Mouse (Mus musculus) embryonic facial prominence, embryonic 14.5 days (tissue): ENCODE data around the gene BC048679. TPM values are rescaled to one million over a fixed set of nuclear protein-coding genes. Genes with fewer than 3 reads are reported as not detected.

Experiments used
- ATAC-seq: fragments of 200-750 bp; cut with Nextera tagmentation; 2 replicates; pipeline ENCODE4 v1.8.0; 2017; ENCODE audit warnings: low read depth, moderate number of reproducible peaks, moderate TSS enrichment
- DNase-seq: peaks from one replicate; pipeline ENCODE4 v3.0.0-alpha.2; 2015; ENCODE audit warnings: low spot score
- H3K27ac ChIP-seq: fragments of 300-500 bp; sonication (generic); replicated peaks from 2 replicates; pipeline ENCODE4 v1.5.1; 2014; ENCODE audit warnings: low read depth, mild to moderate bottlenecking, low read length, moderate library complexity
- H3K27me3 ChIP-seq: fragments of 300-500 bp; sonication (generic); replicated peaks from 2 replicates; pipeline ENCODE4 v1.6.1; 2014; ENCODE audit warnings: low read length; ENCODE audit not compliant: control insufficient read depth, insufficient read depth
- H3K36me3 ChIP-seq: fragments of 300-500 bp; sonication (generic); 2 replicates; pipeline ENCODE4 v1.6.1; 2014; ENCODE audit warnings: low read length, mixed read lengths; ENCODE audit not compliant: control insufficient read depth, insufficient read depth
- H3K4me1 ChIP-seq: fragments of 300-500 bp; sonication (generic); 2 replicates; pipeline ENCODE4 v1.6.1; 2014; ENCODE audit warnings: antibody characterized with exemption, low read length; ENCODE audit not compliant: control insufficient read depth, insufficient read depth
- H3K4me2 ChIP-seq: fragments of 300-500 bp; sonication (generic); 2 replicates; pipeline ENCODE4 v1.6.1; 2014; ENCODE audit warnings: low read depth, mild to moderate bottlenecking, low read length, moderate library complexity, mixed read lengths
- H3K4me3 ChIP-seq: fragments of 300-500 bp; sonication (generic); 2 replicates; pipeline ENCODE4 v1.5.1; 2014; ENCODE audit warnings: low read depth, mild to moderate bottlenecking, low read length
- H3K9ac ChIP-seq: fragments of 300-500 bp; sonication (generic); 2 replicates; pipeline ENCODE4 v1.6.1; 2014; ENCODE audit warnings: low read depth, mild to moderate bottlenecking, low read length, moderate library complexity, mixed read lengths
- H3K9me3 ChIP-seq: fragments of 300-500 bp; sonication (generic); 2 replicates; pipeline ENCODE4 v1.6.1; 2016; ENCODE audit warnings: low read length; ENCODE audit not compliant: control insufficient read depth
- WGBS: fragments of 180-500 bp; shearing (Covaris S2); extraction: QIAGEN DNeasy Blood & Tissue Kit; methylation state at CpG from one replicate; pipeline ENCODE4 v1.1.7; 2014; 5-methylcytosine and 5-hydroxymethylcytosine counted together
- polyA plus RNA-seq: library from polyadenylated mRNA; unstranded; fragments of >200 nt; fragmentation: Nextera tagmentation; extraction: Ambion mirVana; gene quantifications from 2 replicates; pipeline ENCODE4 v1.2.1, GENCODE M21; 2014

BC048679 gene
- polyA plus RNA-seq, 1 experiment from 2014 or later, result not detected

DNA sequence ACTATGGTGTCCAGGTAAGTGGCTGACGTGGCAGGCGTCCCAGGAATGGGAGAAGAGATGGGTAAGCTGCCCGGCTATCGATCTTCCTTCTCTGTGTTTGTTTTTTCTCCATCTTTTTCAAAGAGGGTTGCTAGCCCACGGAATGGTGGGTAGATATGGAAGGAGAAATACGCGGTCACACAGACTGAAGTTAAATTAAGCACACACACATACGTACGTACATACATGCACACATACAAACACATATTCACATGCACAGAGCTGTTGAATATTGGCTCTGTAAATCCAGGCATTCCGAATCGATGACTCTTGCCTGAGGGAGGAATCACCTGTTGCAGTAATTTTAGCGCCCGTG lies 25.6 kb upstream of the BC048679 start:
- Histone ChIP-seq H3K36me3 (peaks cover 29% of the 10 kb centered on the region), H3K27me3 (no peaks in the 10 kb centered on the region), H3K4me3 (peak overlapping the region; percentile 59), H3K4me1 (peaks cover 11% of the 10 kb centered on the region), H3K4me2 (peak overlapping the region; percentile 89), H3K9ac (peak overlapping the region; percentile 78), H3K27ac (peak overlapping the region; percentile 95), H3K9me3 (no peaks in the 10 kb centered on the region)
- DNase-seq (no peak), ATAC-seq (no peak)
- WGBS, result 7% methylated on average over 13 of the region's 13 CpGs

DNA sequence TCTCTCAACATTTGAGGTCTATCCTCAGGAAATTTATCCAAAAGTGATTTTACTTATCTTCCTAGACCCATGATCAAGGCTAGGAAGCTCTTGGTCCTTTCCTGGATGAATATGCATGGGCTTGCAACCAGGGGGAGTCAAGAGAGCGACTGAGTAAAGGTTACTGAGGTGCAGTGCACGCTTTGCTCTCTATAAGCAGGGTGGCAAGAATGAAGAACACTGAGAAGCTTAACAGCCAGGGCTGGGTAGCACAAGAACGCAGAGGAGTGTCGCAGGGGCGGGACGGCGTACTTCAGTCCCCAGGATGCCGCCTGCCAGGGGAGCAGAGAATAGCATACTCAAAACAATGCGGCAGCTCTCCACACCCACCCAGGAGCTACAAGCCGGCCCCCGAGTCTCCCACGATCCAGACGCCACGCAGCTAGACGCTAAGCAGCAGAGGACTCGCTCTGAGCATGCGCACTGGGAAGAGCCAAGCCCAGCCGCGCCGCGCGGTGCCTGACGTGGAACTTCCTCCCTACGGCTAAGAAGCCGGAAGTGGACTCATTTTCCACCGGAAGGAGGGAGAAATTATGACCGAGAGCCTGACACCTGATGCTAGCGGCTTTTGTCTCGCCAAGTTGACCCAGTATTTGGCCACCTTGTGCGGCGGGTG lies 25.1 kb upstream of the BC048679 start:
- Histone ChIP-seq H3K4me1 (peaks cover 11% of the 10 kb centered on the region), H3K9me3 (no peaks in the 10 kb centered on the region), H3K36me3 (peaks cover 24% of the 10 kb centered on the region), H3K27ac (peak overlapping the region; percentile 95), H3K27me3 (no peaks in the 10 kb centered on the region), H3K4me3 (peak overlapping the region; percentile 59), H3K9ac (peak overlapping the region; percentile 78), H3K4me2 (peak overlapping the region; percentile 89)
- WGBS, result under 1% methylated on average over 31 of the region's 31 CpGs
- DNase-seq (peak; percentile 99), ATAC-seq (peak; percentile 99)

DNA sequence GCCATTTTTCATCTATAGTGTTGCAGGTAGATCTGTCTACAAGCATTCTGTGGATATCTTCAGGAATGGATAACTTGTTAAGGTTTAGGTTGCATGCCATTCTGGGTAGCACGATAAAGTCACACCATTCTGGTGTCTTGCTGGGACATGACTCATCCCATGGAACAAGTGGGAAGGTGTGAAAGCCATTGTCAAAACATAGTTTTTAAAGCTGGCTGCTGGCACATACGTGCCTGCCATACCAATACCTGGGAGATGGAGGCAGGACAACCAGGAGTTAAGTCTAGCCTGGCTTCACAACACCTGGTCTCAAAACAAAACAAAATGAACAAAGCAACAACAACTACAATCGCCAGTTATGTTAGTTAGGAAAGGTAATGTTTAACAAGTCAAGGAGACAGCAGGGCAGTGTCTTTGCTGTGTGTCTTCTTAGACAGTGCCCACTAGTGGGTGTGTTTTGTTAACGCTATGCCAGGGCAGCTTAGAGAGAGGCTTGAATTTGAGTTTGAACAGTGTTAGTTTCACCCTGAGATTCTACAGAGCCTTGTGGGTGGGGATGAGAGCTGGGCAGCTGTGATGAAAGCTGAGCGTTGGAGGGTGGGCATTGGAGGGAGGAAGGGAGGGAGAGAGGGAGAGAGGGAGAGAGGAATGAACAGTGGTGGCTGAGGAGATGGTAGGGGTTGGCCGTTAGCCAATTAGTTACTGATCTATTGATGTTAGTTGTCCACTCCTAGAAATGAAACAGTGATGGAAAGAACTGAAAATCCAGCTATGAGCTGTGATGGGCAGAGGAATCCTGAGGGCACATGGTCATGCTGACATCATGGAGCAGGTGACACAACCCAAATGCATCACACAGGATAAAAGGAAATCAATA lies 18.3 kb upstream of the BC048679 start:
- DNase-seq, result no peak
- Histone ChIP-seq H3K36me3 (no peaks in the 10 kb centered on the region), H3K4me2 (no peak overlapping the region), H3K4me3 (no peak overlapping the region), H3K27ac (no peak overlapping the region), H3K27me3 (no peaks in the 10 kb centered on the region; the same call in 1 of the 2 replicates), H3K9ac (no peak overlapping the region), H3K9me3 (no peaks in the 10 kb centered on the region), H3K4me1 (no peaks in the 10 kb centered on the region)
- 71% methylated on average over 6 of the region's 6 CpGs for WGBS
- ATAC-seq, result no peak

DNA sequence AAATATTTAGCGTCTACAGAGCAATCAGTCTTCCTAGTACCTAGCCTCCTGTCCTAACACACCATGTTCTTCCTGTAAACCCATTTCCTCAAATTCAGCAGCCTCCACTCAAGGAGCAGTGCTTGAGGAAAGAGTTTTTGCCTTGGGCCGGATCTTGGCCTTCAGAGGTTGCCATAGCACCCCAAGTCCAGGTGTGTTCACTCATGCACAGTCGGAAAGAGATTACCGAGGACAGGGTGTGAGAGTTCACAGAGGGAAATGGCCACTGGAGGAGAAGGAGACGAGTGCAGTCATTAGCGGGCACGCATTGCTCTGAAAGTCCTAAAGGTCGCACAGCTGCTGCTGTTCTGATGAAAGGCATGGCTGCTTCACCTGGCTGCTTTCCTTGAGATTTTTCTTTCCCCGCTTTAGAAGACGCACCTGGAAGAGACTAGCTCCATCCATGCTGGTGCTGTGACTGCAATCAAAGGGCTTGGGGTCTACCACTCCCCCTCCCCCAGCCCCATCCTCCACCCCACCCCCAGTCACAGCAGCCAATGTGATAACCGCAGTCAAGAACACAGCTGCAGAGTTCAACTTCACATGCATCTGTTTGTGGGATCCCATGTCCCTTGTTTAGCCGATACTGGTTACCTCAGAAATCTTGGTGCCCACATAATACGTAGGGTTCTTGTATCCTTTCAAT lies 17.0 kb upstream of the BC048679 start:
- 50% methylated on average over 13 of the region's 13 CpGs for WGBS
- no peak for ATAC-seq
- no peaks in the 10 kb centered on the region for H3K4me1 ChIP-seq

DNA sequence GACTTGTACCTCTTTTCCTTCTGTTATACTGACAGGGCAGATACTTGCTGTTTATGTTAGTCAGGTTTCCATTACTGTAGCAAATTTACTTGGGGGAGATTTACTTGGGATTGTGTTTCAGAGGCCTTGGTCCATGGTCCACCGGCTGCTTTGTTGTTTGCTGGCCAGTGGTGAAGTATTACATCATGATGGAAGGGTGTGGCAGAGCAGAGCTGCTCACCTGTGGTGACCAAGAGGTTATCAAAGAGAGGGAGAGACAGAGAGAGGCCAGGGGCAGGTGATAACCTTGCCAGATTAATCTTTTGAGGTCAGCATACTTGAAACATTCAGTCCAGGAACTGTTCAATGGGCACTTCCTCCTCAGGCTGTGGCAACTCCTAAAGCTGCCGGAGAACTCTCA lies 3.0 kb upstream of the BC048679 start:
- H3K4me2 ChIP-seq, result no peak overlapping the region
- H3K4me1 ChIP-seq, result no peaks in the 10 kb centered on the region
- H3K27ac ChIP-seq, result no peak overlapping the region
- DNase-seq (no peak), ATAC-seq (no peak)
- WGBS, result 72% methylated on average over 2 of the region's 2 CpGs
- H3K9me3 ChIP-seq, result no peaks in the 10 kb centered on the region
- no peak overlapping the region for H3K9ac ChIP-seq
- H3K36me3 ChIP-seq, result no peaks in the 10 kb centered on the region
- 0 out of 2 replicates have a peak, but pooled peaks cover under 1% of the 10 kb centered on the region for H3K27me3 ChIP-seq
- H3K4me3 ChIP-seq, result no peak overlapping the region

More for the DNA sequence above, 17.0 kb upstream of the BC048679 start:
- Histone ChIP-seq H3K4me3 (no peak overlapping the region), H3K27me3 (no peaks in the 10 kb centered on the region; the same call in 1 of the 2 replicates), H3K27ac (no peak overlapping the region), H3K36me3 (no peaks in the 10 kb centered on the region), H3K4me2 (no peak overlapping the region), H3K9ac (no peak overlapping the region), H3K9me3 (no peaks in the 10 kb centered on the region)
- no peak for DNase-seq

DNA sequence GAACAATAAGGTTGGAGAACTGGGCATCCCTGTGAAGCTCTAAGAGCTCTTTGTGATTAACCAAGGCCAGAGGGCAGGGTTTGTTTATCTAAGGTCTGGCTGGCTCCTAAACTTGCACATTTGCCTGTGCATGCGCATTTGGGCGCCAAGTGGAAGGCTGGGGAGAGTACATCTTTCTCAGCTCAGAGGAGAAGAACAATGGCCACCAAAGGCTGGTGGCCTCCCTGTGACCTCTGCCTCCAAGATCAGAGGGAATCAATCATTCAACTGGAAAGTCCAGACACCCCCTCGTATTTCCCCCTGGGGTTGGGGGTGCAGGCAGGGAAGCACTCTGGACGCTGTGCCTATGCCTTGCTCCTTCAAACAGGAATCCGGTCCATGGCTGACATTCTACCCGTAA lies 910 bp downstream of the BC048679 start:
- H3K9ac ChIP-seq, result no peak overlapping the region
- no peaks in the 10 kb centered on the region for H3K4me1 ChIP-seq
- no peak overlapping the region for H3K4me2 ChIP-seq
- no peaks in the 10 kb centered on the region for H3K9me3 ChIP-seq
- H3K27ac ChIP-seq, result no peak overlapping the region
- ATAC-seq (no peak), DNase-seq (peak; percentile 10)
- 19% methylated on average over 6 of the region's 6 CpGs for WGBS
- no peak overlapping the region for H3K4me3 ChIP-seq
- peaks cover 19% of the 10 kb centered on the region; the same call in 1 of the 2 replicates for H3K27me3 ChIP-seq
- no peaks in the 10 kb centered on the region for H3K36me3 ChIP-seq

DNA sequence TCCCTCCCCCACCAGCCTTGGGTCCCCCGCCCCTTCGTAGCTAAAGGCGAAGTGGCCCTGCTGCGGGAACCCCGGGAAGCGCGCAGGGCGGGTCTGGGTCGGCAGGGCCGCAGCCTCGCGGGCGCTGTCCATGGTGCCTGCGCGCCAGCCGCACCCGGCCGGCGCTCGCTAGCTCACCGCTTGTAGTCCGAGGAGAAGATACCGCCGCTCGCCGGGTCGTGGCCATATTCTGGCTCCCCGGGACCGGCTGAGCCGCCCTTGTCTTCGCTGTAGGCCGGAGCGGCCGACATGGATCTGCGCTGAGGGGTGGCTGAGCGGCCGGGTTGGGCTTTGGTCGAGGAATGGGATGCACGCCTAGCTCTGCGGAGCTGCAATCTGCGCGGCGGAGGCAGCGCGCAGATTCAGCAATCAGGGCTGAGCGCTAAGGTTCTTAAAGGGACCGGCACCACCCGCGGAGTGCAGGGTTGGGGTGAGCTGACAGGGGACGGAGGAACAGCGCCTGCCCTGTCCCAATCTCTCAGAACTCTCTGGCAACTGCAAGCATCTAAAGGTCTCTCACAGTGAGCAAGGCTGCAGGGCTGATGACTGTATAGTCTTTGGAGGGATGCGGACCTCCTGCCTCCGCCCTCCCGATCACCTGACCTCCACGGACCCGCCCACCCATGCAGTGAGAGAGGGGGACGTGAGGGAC lies 4.6 kb downstream of the BC048679 start, which contains the start of gene Ap3b2:
Gene Ap3b2, minus strand, starts transcription at position 595 of the 691 bp plus-strand sequence.
- peaks cover 19% of the 10 kb centered on the region; the same call in 1 of the 2 replicates for H3K27me3 ChIP-seq
- ATAC-seq (peak; percentile 88), DNase-seq (peak; percentile 81)
- peak within 1 kb of the TSS; percentile 50 for H3K4me3 ChIP-seq
- peak within 1 kb of the TSS; percentile 88 for H3K4me2 ChIP-seq
- no peak within 1 kb of the TSS for H3K27ac ChIP-seq
- H3K36me3 ChIP-seq, result no peaks in the 10 kb centered on the region
- under 1% methylated on average over 43 of the region's 57 CpGs for WGBS
- H3K9ac ChIP-seq, result peak within 1 kb of the TSS; percentile 43; the same call in 1 of the 2 replicates
- no peaks in the 10 kb centered on the region for H3K9me3 ChIP-seq
- H3K4me1 ChIP-seq, result no peaks in the 10 kb centered on the region

DNA sequence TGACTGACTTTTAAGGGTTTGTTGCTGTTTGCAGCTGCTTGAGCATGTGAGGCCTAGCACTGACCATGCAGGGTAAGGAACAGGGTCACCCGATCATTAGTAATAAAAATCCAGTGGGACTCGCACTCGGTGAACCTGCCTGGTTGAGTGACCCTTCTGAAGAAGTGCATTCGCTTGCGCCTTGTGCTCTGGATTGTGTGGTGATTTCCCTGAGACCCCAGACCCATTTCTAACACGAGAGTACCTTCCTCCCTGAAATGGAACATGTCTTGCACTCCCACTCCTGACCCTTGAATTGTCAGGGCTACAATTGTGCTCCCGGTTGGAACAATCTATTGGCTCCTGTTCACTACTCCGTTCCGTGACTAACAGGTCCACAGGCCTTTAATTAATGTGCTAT lies 5.5 kb downstream of the BC048679 start:
- ATAC-seq, result no peak
- no peak for DNase-seq
- no peak overlapping the region for H3K9ac ChIP-seq
- H3K4me1 ChIP-seq, result no peaks in the 10 kb centered on the region
- no peak overlapping the region for H3K27ac ChIP-seq
- peak overlapping the region; percentile 50; the same call in 1 of the 2 replicates for H3K4me3 ChIP-seq
- H3K27me3 ChIP-seq, result peaks cover 19% of the 10 kb centered on the region; the same call in 1 of the 2 replicates
- no peaks in the 10 kb centered on the region for H3K36me3 ChIP-seq
- peak overlapping the region; percentile 88; the same call in 1 of the 2 replicates for H3K4me2 ChIP-seq
- no peaks in the 10 kb centered on the region for H3K9me3 ChIP-seq
- 45% methylated on average over 9 of the region's 9 CpGs for WGBS
